Mouse (Mus musculus) forebrain, postnatal 0 days (tissue): Measurements from ENCODE around the gene Cnot9. TPM values are rescaled to one million over a fixed set of nuclear protein-coding genes. Genes with fewer than 3 reads are reported as not detected.
"Not testable (repeated sequence)": the region's sequence is repeated elsewhere in the genome, so short reads cannot be mapped to it uniquely, and the experiment has no call there.

Source experiments
- ATAC-seq: fragments of 200-750 bp; cut with Nextera tagmentation; 2 replicates; pipeline ENCODE4 v1.8.0; 2017; ENCODE audit warnings: mild to moderate bottlenecking, moderate library complexity
- DNase-seq: peaks from one replicate; pipeline ENCODE4 v3.0.0-alpha.2; 2015
- H3K27ac ChIP-seq: fragments of 300-500 bp; sonication (generic); 2 replicates; pipeline ENCODE4 v1.5.1; 2014; ENCODE audit warnings: low read depth, mild to moderate bottlenecking, antibody characterized with exemption, low read length, moderate library complexity, mixed read lengths
- H3K27me3 ChIP-seq: fragments of 300-500 bp; sonication (generic); 2 replicates; pipeline ENCODE4 v1.6.1; 2014; ENCODE audit warnings: mild to moderate bottlenecking, low read length, mixed read lengths; ENCODE audit not compliant: insufficient read depth
- H3K36me3 ChIP-seq: fragments of 300-500 bp; sonication (generic); 2 replicates; pipeline ENCODE4 v1.6.1; 2014; ENCODE audit warnings: mild to moderate bottlenecking, moderate library complexity; ENCODE audit not compliant: insufficient read depth
- H3K4me1 ChIP-seq: fragments of 300-500 bp; sonication (generic); 2 replicates; pipeline ENCODE4 v1.6.1; 2014; ENCODE audit warnings: antibody characterized with exemption; ENCODE audit not compliant: insufficient read depth
- H3K4me2 ChIP-seq: fragments of 300-500 bp; sonication (generic); 2 replicates; pipeline ENCODE4 v1.6.1; 2014; ENCODE audit warnings: low read depth, mild to moderate bottlenecking, moderate library complexity
- H3K4me3 ChIP-seq: fragments of 300-500 bp; sonication (generic); 2 replicates; pipeline ENCODE4 v1.5.1; 2014; ENCODE audit warnings: low read depth, low read length, mixed read lengths
- H3K9ac ChIP-seq: fragments of 300-500 bp; sonication (generic); 2 replicates; pipeline ENCODE4 v1.6.1; 2014; ENCODE audit warnings: mild to moderate bottlenecking
- H3K9me3 ChIP-seq: fragments of 300-500 bp; sonication (generic); 2 replicates; pipeline ENCODE4 v1.6.1; 2016; ENCODE audit warnings: low read length
- CTCF ChIP-seq: sonication (generic); IDR thresholded peaks from 2 replicates; pipeline ENCODE4 v1.5.1; 2016; ENCODE audit warnings: antibody characterized with exemption, control low read depth, low read depth
- WGBS: fragments of 180-500 bp; shearing (Covaris S2); extraction: QIAGEN DNeasy Blood & Tissue Kit; methylation state at CpG from one replicate; pipeline ENCODE4 v1.1.7; 2014; 5-methylcytosine and 5-hydroxymethylcytosine counted together
- polyA plus RNA-seq: library from polyadenylated mRNA; unstranded; fragments of >200 nt; fragmentation: Nextera tagmentation; extraction: Ambion mirVana; gene quantifications from 2 replicates; pipeline ENCODE4 v1.2.1, GENCODE M21; 2015
- total RNA-seq: library from RNA; depleted of rRNA; stranded (reverse); fragments of >200 nt; gene quantifications from 2 replicates; pipeline ENCODE4 v1.2.3, GENCODE M21; 2014

Gene Cnot9
- total and polyA plus RNA-seq, 2 experiments from 2014 or later: 39.1 to 52.3 TPM

GRCm38 (mm10) chr1:74511306-74511705, 5.4 kb downstream of the Cnot9 start:
- Histone ChIP-seq H3K4me2 (no peak overlapping the region), H3K4me3 (no peak overlapping the region), H3K36me3 (no peaks in the 10 kb centered on the region), H3K9ac (no peak overlapping the region), H3K27ac (no peak overlapping the region), H3K27me3 (no peaks in the 10 kb centered on the region), H3K4me1 (0 out of 2 replicates have a peak, but pooled peaks cover 9% of the 10 kb centered on the region), H3K9me3 (no peaks in the 10 kb centered on the region)
- DNase-seq (no peak), ATAC-seq (no peak)
- no peak for TF ChIP-seq CTCF
- WGBS: 98% methylated on average over 5 of the region's 5 CpGs

- not testable (repeated sequence) for H3K4me1 ChIP-seq, H3K9ac ChIP-seq, H3K4me3 ChIP-seq, H3K27ac ChIP-seq, H3K36me3 ChIP-seq, H3K27me3 ChIP-seq, ATAC-seq, DNase-seq, H3K4me2 ChIP-seq, H3K9me3 ChIP-seq
- WGBS: 97% methylated on average over 1 of the region's 1 CpGs
Measured at GRCm38 (mm10) chr1:74512999-74513398, 7.1 kb downstream of the Cnot9 start.

- no peak overlapping the region for H3K4me2 ChIP-seq
- H3K27me3 ChIP-seq: no peaks in the 10 kb centered on the region
- DNase-seq: no peak
- H3K9me3 ChIP-seq: no peaks in the 10 kb centered on the region
- no peak overlapping the region for H3K9ac ChIP-seq
- H3K27ac ChIP-seq: no peak overlapping the region
- no peak for ATAC-seq
- no peaks in the 10 kb centered on the region for H3K4me1 ChIP-seq
- H3K4me3 ChIP-seq: no peak overlapping the region
- no peak for TF ChIP-seq CTCF
- H3K36me3 ChIP-seq: peaks cover 47% of the 10 kb centered on the region
Measured at GRCm38 (mm10) chr1:74519875-74520274, 14.0 kb downstream of the Cnot9 start.

- no peak for TF ChIP-seq CTCF
- WGBS: 95% methylated on average over 4 of the region's 4 CpGs
- Histone ChIP-seq H3K9me3 (no peaks in the 10 kb centered on the region), H3K4me3 (no peak overlapping the region), H3K4me2 (no peak overlapping the region), H3K36me3 (peaks cover 77% of the 10 kb centered on the region), H3K27me3 (no peaks in the 10 kb centered on the region), H3K9ac (no peak overlapping the region), H3K4me1 (no peaks in the 10 kb centered on the region), H3K27ac (no peak overlapping the region)
- no peak for ATAC-seq
- DNase-seq: no peak
Measured at GRCm38 (mm10) chr1:74524746-74525145, 18.9 kb downstream of the Cnot9 start.

GRCm38 (mm10) chr1:74528589-74528988, 22.7 kb downstream of the Cnot9 start:
- H3K4me3 ChIP-seq: no peak overlapping the region
- ATAC-seq: no peak
- H3K4me2 ChIP-seq: no peak overlapping the region
- no peak overlapping the region for H3K27ac ChIP-seq
- no peak overlapping the region for H3K9ac ChIP-seq
- DNase-seq: no peak
- H3K27me3 ChIP-seq: no peaks in the 10 kb centered on the region
- H3K36me3 ChIP-seq: peaks cover 74% of the 10 kb centered on the region
- H3K4me1 ChIP-seq: no peaks in the 10 kb centered on the region
- WGBS: 93% methylated on average over 7 of the region's 7 CpGs
- H3K9me3 ChIP-seq: no peaks in the 10 kb centered on the region
- no peak for TF ChIP-seq CTCF

GRCm38 (mm10) chr1:74538650-74539049, 32.8 kb downstream of the Cnot9 start:
- H3K9ac ChIP-seq: no peak overlapping the region
- no peak for TF ChIP-seq CTCF
- H3K27ac ChIP-seq: 0 out of 2 replicates have a peak overlapping the region, but pooled peaks have one; percentile 21
- H3K4me1 ChIP-seq: peaks cover 6% of the 10 kb centered on the region; the same call in 1 of the 2 replicates
- H3K36me3 ChIP-seq: no peaks in the 10 kb centered on the region
- no peaks in the 10 kb centered on the region for H3K27me3 ChIP-seq
- no peak overlapping the region for H3K4me3 ChIP-seq
- no peak overlapping the region for H3K4me2 ChIP-seq
- peak; percentile 64 for ATAC-seq
- peak; percentile 55 for DNase-seq
- H3K9me3 ChIP-seq: no peaks in the 10 kb centered on the region

GRCm38 (mm10) chr1:74542451-74542961, 36.6 kb downstream of the Cnot9 start, which contains the start of gene Plcd4:
Plcd4 (plus strand) TSS chr1:74542888.
- Histone ChIP-seq H3K27me3 (no peaks in the 10 kb centered on the region), H3K4me2 (peak within 1 kb of the TSS; percentile 40), H3K9ac (peak within 1 kb of the TSS; percentile 40), H3K27ac (peak within 1 kb of the TSS; percentile 54; the same call in 1 of the 2 replicates), H3K36me3 (no peaks in the 10 kb centered on the region), H3K9me3 (no peaks in the 10 kb centered on the region), H3K4me3 (peak within 1 kb of the TSS; percentile 16), H3K4me1 (peaks cover 6% of the 10 kb centered on the region; the same call in 1 of the 2 replicates)
- ATAC-seq (peak; percentile 81), DNase-seq (peak; percentile 46)
- TF ChIP-seq CTCF: no peak
- 4% methylated on average over 6 of the region's 6 CpGs for WGBS
